Mouse (Mus musculus) hindbrain, embryonic 10.5 days (tissue): ENCODE data around the gene Sv2a. TPM values are rescaled to one million over a fixed set of nuclear protein-coding genes. Genes with fewer than 3 reads are reported as not detected.
A peak's percentile ranks its signal among the peaks of the same experiment; 100 is the strongest.
"Not testable (repeated sequence)": the region's sequence is repeated elsewhere in the genome, so short reads cannot be mapped to it uniquely, and the experiment has no call there.

Experiments
- DNase-seq: peaks from one replicate; pipeline ENCODE4 v3.0.0-alpha.2; 2017; ENCODE audit warnings: low spot score
- H3K27ac ChIP-seq: fragments of 300-500 bp; sonication (generic); 2 replicates; pipeline ENCODE4 v1.5.1; 2016; ENCODE audit warnings: mild to moderate bottlenecking, moderate library complexity
- H3K27me3 ChIP-seq: fragments of 300-500 bp; sonication (generic); 2 replicates; pipeline ENCODE4 v1.6.1; 2016; ENCODE audit warnings: mild to moderate bottlenecking; ENCODE audit not compliant: poor library complexity, insufficient read depth, severe bottlenecking
- H3K36me3 ChIP-seq: fragments of 300-500 bp; sonication (generic); 2 replicates; pipeline ENCODE4 v1.6.1; 2016; ENCODE audit warnings: mild to moderate bottlenecking, moderate library complexity
- H3K4me1 ChIP-seq: fragments of 300-500 bp; sonication (generic); replicated peaks from 2 replicates; pipeline ENCODE4 v1.6.1; 2016; ENCODE audit warnings: mild to moderate bottlenecking
- H3K4me3 ChIP-seq: fragments of 300-500 bp; sonication (generic); 2 replicates; pipeline ENCODE4 v1.5.1; 2016; ENCODE audit warnings: mild to moderate bottlenecking, moderate library complexity
- H3K9me3 ChIP-seq: fragments of 300-500 bp; sonication (generic); 2 replicates; pipeline ENCODE4 v1.6.1; 2016; ENCODE audit warnings: mild to moderate bottlenecking, moderate library complexity
- WGBS: fragments of 180-500 bp; shearing (Covaris S2); methylation state at CpG from one replicate; pipeline ENCODE4 v1.1.7; 2016; 5-methylcytosine and 5-hydroxymethylcytosine counted together
- polyA plus RNA-seq: library from polyadenylated mRNA; unstranded; fragments of >200 nt; fragmentation: Nextera tagmentation; extraction: Ambion mirVana; gene quantifications from 2 replicates; pipeline ENCODE4 v1.2.1, GENCODE M21; 2016

The Sv2a gene
- polyA plus RNA-seq, 1 experiment from 2014 or later, result 15.3 TPM

GRCm38 (mm10) chr3:96181510-96182381 is 795 bp downstream of the Sv2a start:
- DNase-seq, result no peak
- H3K27ac ChIP-seq, result peak overlapping the region; percentile 84
- peaks cover 25% of the 10 kb centered on the region for H3K4me1 ChIP-seq
- peaks cover 32% of the 10 kb centered on the region for H3K36me3 ChIP-seq
- 44% methylated on average over 12 of the region's 12 CpGs for WGBS
- H3K9me3 ChIP-seq, result no peaks in the 10 kb centered on the region
- H3K4me3 ChIP-seq, result peak overlapping the region; percentile 64
- no peaks in the 10 kb centered on the region for H3K27me3 ChIP-seq

GRCm38 (mm10) chr3:96182382-96182776 is 1.4 kb downstream of the Sv2a start:
- no peaks in the 10 kb centered on the region for H3K27me3 ChIP-seq
- peaks cover 25% of the 10 kb centered on the region for H3K4me1 ChIP-seq
- peak overlapping the region; percentile 64; the same call in 1 of the 2 replicates for H3K4me3 ChIP-seq
- DNase-seq, result no peak
- H3K9me3 ChIP-seq, result no peaks in the 10 kb centered on the region
- H3K36me3 ChIP-seq, result peaks cover 26% of the 10 kb centered on the region
- H3K27ac ChIP-seq, result no peak overlapping the region
- 33% methylated on average over 4 of the region's 4 CpGs for WGBS

- no peak for DNase-seq
- Histone ChIP-seq H3K9me3 (peaks cover 5% of the 10 kb centered on the region), H3K4me1 (peaks cover 19% of the 10 kb centered on the region), H3K27ac (no peak overlapping the region), H3K27me3 (no peaks in the 10 kb centered on the region), H3K36me3 (peaks cover 9% of the 10 kb centered on the region; the same call in 1 of the 2 replicates), H3K4me3 (no peak overlapping the region)
- WGBS, result 60% methylated on average over 12 of the region's 12 CpGs
Observed at GRCm38 (mm10) chr3:96192977-96193376, 12.0 kb downstream of the Sv2a start.

- H3K36me3 ChIP-seq, result peaks cover 9% of the 10 kb centered on the region; the same call in 1 of the 2 replicates
- no peak overlapping the region for H3K27ac ChIP-seq
- H3K4me3 ChIP-seq, result no peak overlapping the region
- peaks cover 23% of the 10 kb centered on the region for H3K4me1 ChIP-seq
- peaks cover 5% of the 10 kb centered on the region for H3K9me3 ChIP-seq
- peaks cover 7% of the 10 kb centered on the region; the same call in 1 of the 2 replicates for H3K27me3 ChIP-seq
- WGBS, result 92% methylated on average over 10 of the region's 10 CpGs
- DNase-seq, result no peak
Observed at GRCm38 (mm10) chr3:96194966-96195365, 14.0 kb downstream of the Sv2a start.

- no peak overlapping the region for H3K27ac ChIP-seq
- 90% methylated on average over 11 of the region's 11 CpGs for WGBS
- H3K36me3 ChIP-seq, result peaks cover 9% of the 10 kb centered on the region; the same call in 1 of the 2 replicates
- DNase-seq, result no peak
- H3K4me1 ChIP-seq, result peaks cover 23% of the 10 kb centered on the region
- peaks cover 7% of the 10 kb centered on the region; the same call in 1 of the 2 replicates for H3K27me3 ChIP-seq
- peaks cover 5% of the 10 kb centered on the region for H3K9me3 ChIP-seq
- H3K4me3 ChIP-seq, result peak overlapping the region; percentile 72; the same call in 1 of the 2 replicates
Observed at GRCm38 (mm10) chr3:96195616-96196313, 14.8 kb downstream of the Sv2a start.

- H3K36me3 ChIP-seq, result peaks cover 9% of the 10 kb centered on the region; the same call in 1 of the 2 replicates
- H3K4me3 ChIP-seq, result peak overlapping the region; percentile 72
- 21% methylated on average over 27 of the region's 27 CpGs for WGBS
- H3K4me1 ChIP-seq, result peaks cover 23% of the 10 kb centered on the region
- H3K27me3 ChIP-seq, result peaks cover 7% of the 10 kb centered on the region; the same call in 1 of the 2 replicates
- H3K27ac ChIP-seq, result peak overlapping the region; percentile 98
- peaks cover 5% of the 10 kb centered on the region for H3K9me3 ChIP-seq
- no peak for DNase-seq
Observed at GRCm38 (mm10) chr3:96196437-96197128, 15.6 kb downstream of the Sv2a start.

- H3K4me1 ChIP-seq, result peaks cover 23% of the 10 kb centered on the region
- H3K27me3 ChIP-seq, result peaks cover 7% of the 10 kb centered on the region; the same call in 1 of the 2 replicates
- peaks cover 5% of the 10 kb centered on the region for H3K9me3 ChIP-seq
- peak overlapping the region; percentile 72 for H3K4me3 ChIP-seq
- peak; percentile 88 for DNase-seq
- H3K36me3 ChIP-seq, result peaks cover 9% of the 10 kb centered on the region; the same call in 1 of the 2 replicates
- peak overlapping the region; percentile 98 for H3K27ac ChIP-seq
- under 1% methylated on average over 50 of the region's 50 CpGs for WGBS
Observed at GRCm38 (mm10) chr3:96197129-96197749, 16.3 kb downstream of the Sv2a start.

- 6% methylated on average over 6 of the region's 6 CpGs for WGBS
- Histone ChIP-seq H3K36me3 (peaks cover 9% of the 10 kb centered on the region; the same call in 1 of the 2 replicates), H3K27ac (peak overlapping the region; percentile 98), H3K27me3 (peaks cover 7% of the 10 kb centered on the region; the same call in 1 of the 2 replicates), H3K9me3 (peaks cover 5% of the 10 kb centered on the region), H3K4me3 (peak overlapping the region; percentile 72), H3K4me1 (peaks cover 23% of the 10 kb centered on the region)
- no peak for DNase-seq
Observed at GRCm38 (mm10) chr3:96198181-96198580, 17.2 kb downstream of the Sv2a start.

- not testable (repeated sequence) for H3K9me3 ChIP-seq, H3K4me3 ChIP-seq, H3K27me3 ChIP-seq, DNase-seq, H3K36me3 ChIP-seq
- H3K4me1 ChIP-seq, result peaks cover 20% of the 10 kb centered on the region
- WGBS, result 31% methylated on average over 8 of the region's 8 CpGs
- H3K27ac ChIP-seq, result 0 out of 2 replicates have a peak overlapping the region, but pooled peaks have one; percentile 35
Observed at GRCm38 (mm10) chr3:96198601-96199251, 17.8 kb downstream of the Sv2a start.

- DNase-seq, result no peak
- peaks cover 5% of the 10 kb centered on the region for H3K9me3 ChIP-seq
- no peak overlapping the region for H3K4me3 ChIP-seq
- peaks cover 9% of the 10 kb centered on the region; the same call in 1 of the 2 replicates for H3K36me3 ChIP-seq
- no peak overlapping the region for H3K27ac ChIP-seq
- peaks cover 7% of the 10 kb centered on the region; the same call in 1 of the 2 replicates for H3K27me3 ChIP-seq
- H3K4me1 ChIP-seq, result peaks cover 20% of the 10 kb centered on the region
- 73% methylated on average over 2 of the region's 2 CpGs for WGBS
Observed at GRCm38 (mm10) chr3:96199731-96200130, 18.8 kb downstream of the Sv2a start.

GRCm38 (mm10) chr3:96207819-96208218 is 26.9 kb downstream of the Sv2a start:
- Histone ChIP-seq H3K27ac (no peak overlapping the region), H3K4me3 (no peak overlapping the region), H3K4me1 (peaks cover 6% of the 10 kb centered on the region), H3K9me3 (no peaks in the 10 kb centered on the region), H3K36me3 (no peaks in the 10 kb centered on the region), H3K27me3 (no peaks in the 10 kb centered on the region)
- WGBS, result 89% methylated on average over 3 of the region's 3 CpGs
- DNase-seq, result no peak
